ENCODE assay signal across 8 mouse cellular contexts in genomic region chr15:99663964-99664599, GRCm38 (mm10). TPM values are rescaled to one million over a fixed set of nuclear protein-coding genes. Genes with fewer than 3 reads are reported as not detected.
DNase-seq lines count a peak whose midpoint lies in the region; ATAC-seq and TF ChIP-seq lines count a peak whose summit lies in the region.

No protein-coding gene starts in this region.

- peaks cover 26% of the 10 kb centered on the region for H3K4me1 ChIP-seq in kidney, embryonic 15.5 days
- H3K4me1 ChIP-seq in bone marrow, adult 2 months (ENCODE audit: control insufficient read depth, insufficient read depth, low read length), result peaks cover 5% of the 10 kb centered on the region
- peaks cover 47% of the 10 kb centered on the region for H3K4me1 ChIP-seq in hindbrain, embryonic 10.5 days (replicated peaks)
- peaks cover 11% of the 10 kb centered on the region for H3K4me1 ChIP-seq in limb, embryonic 14.5 days (ENCODE audit: control insufficient read depth, insufficient read depth, low read length)

- H3K27me3 ChIP-seq in kidney, embryonic 15.5 days, result peaks cover 64% of the 10 kb centered on the region
- H3K27me3 ChIP-seq in hindbrain, embryonic 10.5 days (ENCODE audit: insufficient read depth, poor library complexity, severe bottlenecking), result peaks cover 64% of the 10 kb centered on the region
- H3K27me3 ChIP-seq in limb, embryonic 14.5 days (ENCODE audit: control insufficient read depth, insufficient read depth, low read length), result peaks cover 26% of the 10 kb centered on the region

- no peak for DNase-seq in kidney, adult 9 months
- DNase-seq in hindbrain, embryonic 10.5 days (ENCODE audit: low spot score), result no peak
- DNase-seq in limb, embryonic 14.5 days (ENCODE audit: low spot score), result no peak
- no peak for DNase-seq in ovary, adult 18-20 months (ENCODE audit: low spot score)
- DNase-seq in thymus, postnatal 36 days, result no peak
- no peak for DNase-seq in spleen, adult 18-20 months

- H3K9me3 ChIP-seq in kidney, embryonic 15.5 days (replicated peaks), result no peaks in the 10 kb centered on the region
- no peaks in the 10 kb centered on the region for H3K9me3 ChIP-seq in hindbrain, embryonic 10.5 days
- H3K9me3 ChIP-seq in limb, embryonic 14.5 days (ENCODE audit: control insufficient read depth, low read length), result no peaks in the 10 kb centered on the region

- H3K36me3 ChIP-seq in kidney, embryonic 15.5 days, result no peaks in the 10 kb centered on the region
- H3K36me3 ChIP-seq in hindbrain, embryonic 10.5 days, result no peaks in the 10 kb centered on the region
- H3K36me3 ChIP-seq in limb, embryonic 14.5 days (ENCODE audit: control insufficient read depth, insufficient read depth, low read length), result no peaks in the 10 kb centered on the region

- no peak for TF ChIP-seq CTCF in bone marrow, adult 2 months (IDR thresholded peaks at IDR 0.05; ENCODE audit: control insufficient read depth, insufficient read depth, low read length)

- H3K27ac ChIP-seq in kidney, embryonic 15.5 days, result 0 out of 2 replicates have a peak overlapping the region, but pooled peaks have one; percentile 55
- H3K27ac ChIP-seq in bone marrow, adult 2 months (ENCODE audit: control insufficient read depth, insufficient read depth, low read depth, low read length, poor library complexity), result 0 out of 2 replicates have a peak overlapping the region, but pooled peaks have one; percentile 12
- peak overlapping the region; percentile 86 for H3K27ac ChIP-seq in hindbrain, embryonic 10.5 days
- no peak overlapping the region for H3K27ac ChIP-seq in limb, embryonic 14.5 days (replicated peaks; ENCODE audit: low read depth, low read length)

- H3K4me2 ChIP-seq in kidney, embryonic 15.5 days, result peak overlapping the region; percentile 74
- peak overlapping the region; percentile 88 for H3K4me2 ChIP-seq in limb, embryonic 14.5 days (replicated peaks; ENCODE audit: low read depth, low read length, severe bottlenecking)

- 3% methylated on average over 17 of the region's 17 CpGs for WGBS in kidney, embryonic 15.5 days
- 3% methylated on average over 17 of the region's 17 CpGs for WGBS in bone marrow, adult 2 months
- WGBS in hindbrain, embryonic 10.5 days, result 4% methylated on average over 17 of the region's 17 CpGs
- whole genome bisulfite sequencing in limb, embryonic 14.5 days, result 4% methylated on average over 16 of the region's 17 CpGs

- peak overlapping the region; percentile 42 for H3K4me3 ChIP-seq in kidney, embryonic 15.5 days (replicated peaks)
- peak overlapping the region; percentile 63 for H3K4me3 ChIP-seq in bone marrow, adult 2 months (replicated peaks; ENCODE audit: control insufficient read depth, low read depth, low read length)
- peak overlapping the region; percentile 57 for H3K4me3 ChIP-seq in hindbrain, embryonic 10.5 days
- peak overlapping the region; percentile 44 for H3K4me3 ChIP-seq in limb, embryonic 14.5 days (replicated peaks; ENCODE audit: low read length)

- TF ChIP-seq POLR2A in bone marrow, adult 2 months (IDR thresholded peaks at IDR 0.05; ENCODE audit: borderline replicate concordance, control insufficient read depth, low read depth, low read length), result no peak
- TF ChIP-seq POLR2A in limb, embryonic 14.5 days (IDR thresholded peaks at IDR 0.05; ENCODE audit: borderline replicate concordance, extremely low read depth, insufficient read depth, insufficient read length), result no peak

- no peak for ATAC-seq in kidney, embryonic 15.5 days (replicated peaks; ENCODE audit: low FRiP score)
- no peak for ATAC-seq in limb, embryonic 14.5 days (ENCODE audit: low FRiP score, low read depth)

- peak overlapping the region; percentile 27 for H3K9ac ChIP-seq in kidney, embryonic 15.5 days
- peak overlapping the region; percentile 52 for H3K9ac ChIP-seq in limb, embryonic 14.5 days (ENCODE audit: low read depth, low read length, severe bottlenecking)

RNA-seq across cellular contexts. Expression of gene Asic1, which starts 6.1 kb away (rescaled TPM):
- polyA plus RNA-seq in kidney, embryonic 15.5 days (2015; fragmentation: Nextera tagmentation; extraction: Ambion mirVana), result 1.4 and 1.8 TPM in 2 replicates
- polyA plus RNA-seq in bone marrow, adult 2 months (2011; ENCODE audit: insufficient read depth, insufficient read length, low replicate concordance, missing spikeins), result 4.7 TPM in 1 of 2 replicates, not detected in the other
- polyA plus RNA-seq in hindbrain, embryonic 10.5 days (2016; fragmentation: Nextera tagmentation; extraction: Ambion mirVana), result 12.6 and 29.0 TPM in 2 replicates
- 3.4 TPM in 2 replicates for polyA plus RNA-seq in limb, embryonic 14.5 days (2012; rRNA removed)
- polyA plus RNA-seq in limb, embryonic 14.5 days (2014; fragmentation: Nextera tagmentation; extraction: Ambion mirVana), result 1.4 and 1.9 TPM in 2 replicates

RNA-seq across cellular contexts. Expression of gene Racgap1, which starts 12.6 kb away (rescaled TPM):
- 141 and 147 TPM in 2 replicates for polyA plus RNA-seq in kidney, embryonic 15.5 days (2015; fragmentation: Nextera tagmentation; extraction: Ambion mirVana)
- polyA plus RNA-seq in bone marrow, adult 2 months (2011; ENCODE audit: insufficient read depth, insufficient read length, low replicate concordance, missing spikeins), result 57.9 and 66.4 TPM in 2 replicates
- 193 and 219 TPM in 2 replicates for polyA plus RNA-seq in hindbrain, embryonic 10.5 days (2016; fragmentation: Nextera tagmentation; extraction: Ambion mirVana)
- 102 and 107 TPM in 2 replicates for polyA plus RNA-seq in limb, embryonic 14.5 days (2012; rRNA removed)
- polyA plus RNA-seq in limb, embryonic 14.5 days (2014; fragmentation: Nextera tagmentation; extraction: Ambion mirVana), result 82.1 and 92.4 TPM in 2 replicates

RNA-seq across cellular contexts. Expression of gene Smarcd1, which starts 37.8 kb away (rescaled TPM):
- 55.3 and 57.4 TPM in 2 replicates for polyA plus RNA-seq in kidney, embryonic 15.5 days (2015; fragmentation: Nextera tagmentation; extraction: Ambion mirVana)
- polyA plus RNA-seq in bone marrow, adult 2 months (2011; ENCODE audit: insufficient read depth, insufficient read length, low replicate concordance, missing spikeins), result 10.1 and 10.7 TPM in 2 replicates
- 101 and 118 TPM in 2 replicates for polyA plus RNA-seq in hindbrain, embryonic 10.5 days (2016; fragmentation: Nextera tagmentation; extraction: Ambion mirVana)
- polyA plus RNA-seq in limb, embryonic 14.5 days (2012; rRNA removed), result 77.1 and 93.5 TPM in 2 replicates
- 41.9 and 49.2 TPM in 2 replicates for polyA plus RNA-seq in limb, embryonic 14.5 days (2014; fragmentation: Nextera tagmentation; extraction: Ambion mirVana)

RNA-seq across cellular contexts. Expression of gene Gm17349, which starts 41.2 kb away (rescaled TPM):
- polyA plus RNA-seq in kidney, embryonic 15.5 days (2015; fragmentation: Nextera tagmentation; extraction: Ambion mirVana), result not detected in 2 replicates
- not detected in 2 replicates for polyA plus RNA-seq in bone marrow, adult 2 months (2011; ENCODE audit: insufficient read depth, insufficient read length, low replicate concordance, missing spikeins)
- not detected in 2 replicates for polyA plus RNA-seq in hindbrain, embryonic 10.5 days (2016; fragmentation: Nextera tagmentation; extraction: Ambion mirVana)
- 0.63 TPM in 1 of 2 replicates, not detected in the other for polyA plus RNA-seq in limb, embryonic 14.5 days (2012; rRNA removed)
- polyA plus RNA-seq in limb, embryonic 14.5 days (2014; fragmentation: Nextera tagmentation; extraction: Ambion mirVana), result not detected in 2 replicates

RNA-seq across cellular contexts. Expression of gene Gpd1, which starts 53.2 kb away (rescaled TPM):
- polyA plus RNA-seq in kidney, embryonic 15.5 days (2015; fragmentation: Nextera tagmentation; extraction: Ambion mirVana), result 23.0 and 28.5 TPM in 2 replicates
- 6.6 and 9.3 TPM in 2 replicates for polyA plus RNA-seq in bone marrow, adult 2 months (2011; ENCODE audit: insufficient read depth, insufficient read length, low replicate concordance, missing spikeins)
- 0.54 and 0.78 TPM in 2 replicates for polyA plus RNA-seq in hindbrain, embryonic 10.5 days (2016; fragmentation: Nextera tagmentation; extraction: Ambion mirVana)
- polyA plus RNA-seq in limb, embryonic 14.5 days (2012; rRNA removed), result 1.4 TPM in 2 replicates
- 0.15 and 0.22 TPM in 2 replicates for polyA plus RNA-seq in limb, embryonic 14.5 days (2014; fragmentation: Nextera tagmentation; extraction: Ambion mirVana)
